Mouse (Mus musculus) embryonic fibroblast, embryonic 13.5 days (primary cell): ENCODE data around the gene Stx18.

Experiments used
- CTCF ChIP-seq: IDR thresholded peaks from 2 replicates; pipeline ENCODE4 v1.5.1; 2011; ENCODE audit warnings: mild to moderate bottlenecking, control low read depth, low read length, moderate library complexity, borderline replicate concordance; ENCODE audit not compliant: insufficient read depth
- POLR2A ChIP-seq: IDR thresholded peaks from 2 replicates; pipeline ENCODE4 v1.6.1; 2011; ENCODE audit warnings: low read depth, mild to moderate bottlenecking, control low read depth, low read length, moderate library complexity

- TF ChIP-seq POLR2A (no peak), CTCF (no peak)
Measured at GRCm38 (mm10) chr5:38065454-38065853, 26.9 kb downstream of the Stx18 start.
